In genomic region chr4:150405786-150406185, GRCm38 (mm10) we compare ENCODE assay signal across 14 mouse cellular contexts.
DNase-seq lines count a peak whose midpoint lies in the region; ATAC-seq and TF ChIP-seq lines count a peak whose summit lies in the region.
"Had no signal": no experiment of that assay in that cellular context is flagged by ENCODE, and none has a peak within 500 bp of the region (broad histone marks: within the 10 kb centered on the region; RNA-seq: fewer than 3 reads in every experiment).

No protein-coding gene starts in this region.

- no peak for TF ChIP-seq RAD21 in CH12.LX (IDR thresholded peaks at IDR 0.05; ENCODE audit: low read depth, low read length)

- H3K4me1 ChIP-seq in hindbrain, embryonic 14.5 days (replicated peaks; ENCODE audit: control insufficient read depth, insufficient read depth, low read length), result peaks cover 52% of the 10 kb centered on the region
- H3K4me1 ChIP-seq in hindbrain, embryonic 10.5 days (replicated peaks), result peaks cover 62% of the 10 kb centered on the region
- peaks cover 16 to 75% of the 10 kb centered on the region in 2 experiments for H3K4me1 ChIP-seq in CH12.LX (ENCODE audit: control insufficient read depth in 1 of 2, insufficient read depth in 2 of 2)
- H3K4me1 ChIP-seq in neural tube, embryonic 15.5 days, result peaks cover 52% of the 10 kb centered on the region

- H3K4me3 ChIP-seq in hindbrain, embryonic 14.5 days (replicated peaks; ENCODE audit: low read length), result no peak overlapping the region
- no peak overlapping the region for H3K4me3 ChIP-seq in hindbrain, embryonic 10.5 days
- no peak overlapping the region for H3K4me3 ChIP-seq in CH12.LX (replicated peaks in 1 of 3; ENCODE audit: low read depth in 2 of 3, low read length in 2 of 3, poor library complexity in 1 of 3)
- no peak overlapping the region for H3K4me3 ChIP-seq in neural tube, embryonic 15.5 days (replicated peaks)
- H3K4me3 ChIP-seq: neural tube, embryonic 12.5 days had no signal

- 0 out of 4 replicates have a peak, but pooled peaks of 1 of the 2 experiments have one; percentile 6 for TF ChIP-seq CTCF in CH12.LX (conservative IDR thresholded peaks at IDR 0.05 in 1 of 2, IDR thresholded peaks at IDR 0.05 in 1 of 2; ENCODE audit: low read depth in 2 of 2, low read length in 2 of 2)

- DNase-seq in hindbrain, embryonic 14.5 days (ENCODE audit: low spot score), result no peak
- DNase-seq in hindbrain, embryonic 10.5 days (ENCODE audit: low spot score), result no peak
- no peak for DNase-seq in CH12.LX (ENCODE audit: extremely low read depth)
- peak; percentile 37 for DNase-seq in c-Kit-positive CD71-positive TER-119-positive erythroid progenitor cells, embryonic 14.5 days (ENCODE audit: low spot score)
- no peak for DNase-seq in ovary, postnatal 36 days (ENCODE audit: low spot score)
- no peak for DNase-seq in spleen, adult 12 weeks (ENCODE audit: low spot score)
- DNase-seq: adrenal gland, postnatal 14 days; forebrain, postnatal 0 days; gastrocnemius, postnatal 25 days; kidney, postnatal 10 days had no signal

- no peak for ATAC-seq in hindbrain, embryonic 14.5 days (ENCODE audit: low FRiP score)
- no peak for ATAC-seq in neural tube, embryonic 15.5 days (ENCODE audit: low FRiP score)
- ATAC-seq: forebrain, postnatal 0 days; lung, postnatal 0 days had no signal

- H3K27me3 ChIP-seq in hindbrain, embryonic 14.5 days (ENCODE audit: control insufficient read depth, insufficient read depth, low read length), result no peaks in the 10 kb centered on the region
- no peaks in the 10 kb centered on the region for H3K27me3 ChIP-seq in hindbrain, embryonic 10.5 days (ENCODE audit: insufficient read depth, poor library complexity, severe bottlenecking)
- no peaks in the 10 kb centered on the region for H3K27me3 ChIP-seq in CH12.LX (replicated peaks)
- H3K27me3 ChIP-seq in neural tube, embryonic 15.5 days (replicated peaks), result no peaks in the 10 kb centered on the region
- H3K27me3 ChIP-seq: neural tube, embryonic 12.5 days had no signal

- dilution Hi-C loops in CH12.LX (cut with MboI; ENCODE audit: extremely low pct_ligation_motif_present, extremely low pct_unique_long_range_greater_than_20kb, low sequenced_read_pairs), result no loop called here

- no peaks in the 10 kb centered on the region for H3K9me3 ChIP-seq in hindbrain, embryonic 14.5 days (ENCODE audit: control insufficient read depth, low read length)
- H3K9me3 ChIP-seq in hindbrain, embryonic 10.5 days, result no peaks in the 10 kb centered on the region
- no peaks in the 10 kb centered on the region for H3K9me3 ChIP-seq in CH12.LX (replicated peaks; ENCODE audit: low read length)
- H3K9me3 ChIP-seq in neural tube, embryonic 15.5 days (replicated peaks), result no peaks in the 10 kb centered on the region
- H3K9me3 ChIP-seq: neural tube, embryonic 12.5 days had no signal

- peaks cover 5% of the 10 kb centered on the region for H3K36me3 ChIP-seq in hindbrain, embryonic 14.5 days (replicated peaks; ENCODE audit: control insufficient read depth, insufficient read depth)
- H3K36me3 ChIP-seq in hindbrain, embryonic 10.5 days, result peaks cover 45% of the 10 kb centered on the region
- peaks cover 13 to 44% of the 10 kb centered on the region in 2 experiments for H3K36me3 ChIP-seq in CH12.LX (replicated peaks in 1 of 2; ENCODE audit: control insufficient read depth in 1 of 2, insufficient read depth in 1 of 2, low read length in 1 of 2)
- H3K36me3 ChIP-seq in neural tube, embryonic 15.5 days, result 0 out of 2 replicates have a peak, but pooled peaks cover 3% of the 10 kb centered on the region

- no peak for TF ChIP-seq EP300 in CH12.LX (IDR thresholded peaks at IDR 0.05; ENCODE audit: low read length)

- H3K9ac ChIP-seq in hindbrain, embryonic 14.5 days, result no peak overlapping the region
- peak overlapping the region; percentile 70 for H3K9ac ChIP-seq in CH12.LX (ENCODE audit: insufficient read depth, low read depth)
- no peak overlapping the region for H3K9ac ChIP-seq in neural tube, embryonic 15.5 days (replicated peaks)
- H3K9ac ChIP-seq: forebrain, postnatal 0 days; neural tube, embryonic 12.5 days had no signal

- 0 out of 2 replicates have a peak overlapping the region, but pooled peaks have one; percentile 16 for H3K27ac ChIP-seq in hindbrain, embryonic 14.5 days
- H3K27ac ChIP-seq in hindbrain, embryonic 10.5 days, result no peak overlapping the region; the same call in 1 of the 2 replicates
- H3K27ac ChIP-seq in CH12.LX (ENCODE audit: insufficient read depth, low read depth), result no peak overlapping the region
- H3K27ac ChIP-seq in neural tube, embryonic 15.5 days (replicated peaks), result peak overlapping the region; percentile 68; the same call in 1 of the 2 replicates
- H3K27ac ChIP-seq: neural tube, embryonic 12.5 days had no signal

- in situ Hi-C loops in CH12.LX (cut with MboI; ENCODE audit: low pct_ligation_motif_present, low pct_unique_long_range_greater_than_20kb, low sequenced_read_pairs), result no loop called here

- H3K79me2 ChIP-seq in CH12.LX (replicated peaks; ENCODE audit: control insufficient read depth, extremely low read depth, insufficient read depth, poor library complexity, severe bottlenecking), result peaks cover 15% of the 10 kb centered on the region

- no peak overlapping the region for H3K4me2 ChIP-seq in hindbrain, embryonic 14.5 days (replicated peaks)
- H3K4me2 ChIP-seq in CH12.LX (ENCODE audit: insufficient read depth, low read depth, poor library complexity, severe bottlenecking), result peak overlapping the region; percentile 69
- no peak overlapping the region for H3K4me2 ChIP-seq in neural tube, embryonic 15.5 days
- H3K4me2 ChIP-seq: midbrain, embryonic 11.5 days; neural tube, embryonic 12.5 days had no signal

- TF ChIP-seq POLR2A in CH12.LX (IDR thresholded peaks at IDR 0.05; ENCODE audit: low read depth, low read length), result no peak

- WGBS in hindbrain, embryonic 14.5 days, result 71% methylated on average over 5 of the region's 5 CpGs
- 69% methylated on average over 5 of the region's 5 CpGs for WGBS in hindbrain, embryonic 10.5 days
- 69% methylated on average over 5 of the region's 5 CpGs for WGBS in neural tube, embryonic 15.5 days

TF ChIP-seq in CH12.LX, 34 proteins besides CTCF, POLR2A, EP300 and RAD21:
- 0 out of 2 replicates have a peak, but pooled peaks have one; percentile 18 for TF ChIP-seq ZNF384 (IDR thresholded peaks at IDR 0.05; ENCODE audit: low read depth, low read length)
- no peak for TF ChIP-seq SMC3 (IDR thresholded peaks at IDR 0.05; ENCODE audit: low read depth, low read length)
TF ChIP-seq in CH12.LX: peak in this region for 1.

Comparison
In these comparisons a context has a peak if more than half of its experiments do, and no peak if none do; other contexts are left out.
1. H3K27ac ChIP-seq: peak in hindbrain, embryonic 14.5 days (single experiment) and neural tube, embryonic 15.5 days (single experiment); none in hindbrain, embryonic 10.5 days (single experiment) and CH12.LX (single experiment).